Mouse (Mus musculus) frontal cortex, adult 2 months (tissue): ENCODE measurements around the gene Emilin3. TPM values are rescaled to one million over a fixed set of nuclear protein-coding genes. Genes with fewer than 3 reads are reported as not detected.
"Not testable (repeated sequence)": the region's sequence is repeated elsewhere in the genome, so short reads cannot be mapped to it uniquely, and the experiment has no call there.

Source experiments
- DNase-seq, 2 experiments: peaks; one replicate each; pipeline ENCODE4 v3.0.0; 2022; ENCODE audit warnings: low spot score in 1 of 2; ENCODE audit errors: extremely low spot score in 1 of 2
- polyA plus RNA-seq: library from polyadenylated mRNA; depleted of rRNA; stranded (reverse); fragments of >200 nt; gene quantifications from 2 replicates; pipeline ENCODE4 v1.2.3, GENCODE M21; 2012; rRNA removed

Gene Emilin3
- polyA plus RNA-seq, result 0.17 and 0.26 TPM in 2 replicates

DNA sequence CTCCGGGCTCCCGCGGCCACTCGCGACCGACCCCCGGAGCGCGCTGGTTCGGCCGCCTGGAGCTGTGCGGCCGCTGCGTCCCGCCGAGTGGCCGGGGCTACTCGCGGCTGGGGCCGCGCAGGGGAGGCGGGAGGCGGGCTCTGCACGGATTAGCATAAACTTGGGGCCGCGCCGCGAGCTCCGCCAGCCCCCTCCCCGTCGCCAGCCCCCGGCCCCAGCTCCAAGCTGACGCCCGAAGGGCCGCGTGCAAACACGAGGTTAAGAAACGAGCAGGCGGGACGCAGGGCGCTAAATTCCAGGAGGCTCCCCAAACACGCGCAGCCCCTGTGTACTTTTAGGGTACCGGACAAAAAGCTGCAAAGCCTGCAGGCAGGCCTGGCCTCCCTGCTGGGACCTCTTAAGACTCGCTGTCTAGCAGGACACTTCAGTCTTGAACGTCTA lies at the start of gene Emilin3:
Emilin3 (minus strand) TSS at position 98 of the 441 bp plus-strand sequence.
- no peak for DNase-seq

DNA sequence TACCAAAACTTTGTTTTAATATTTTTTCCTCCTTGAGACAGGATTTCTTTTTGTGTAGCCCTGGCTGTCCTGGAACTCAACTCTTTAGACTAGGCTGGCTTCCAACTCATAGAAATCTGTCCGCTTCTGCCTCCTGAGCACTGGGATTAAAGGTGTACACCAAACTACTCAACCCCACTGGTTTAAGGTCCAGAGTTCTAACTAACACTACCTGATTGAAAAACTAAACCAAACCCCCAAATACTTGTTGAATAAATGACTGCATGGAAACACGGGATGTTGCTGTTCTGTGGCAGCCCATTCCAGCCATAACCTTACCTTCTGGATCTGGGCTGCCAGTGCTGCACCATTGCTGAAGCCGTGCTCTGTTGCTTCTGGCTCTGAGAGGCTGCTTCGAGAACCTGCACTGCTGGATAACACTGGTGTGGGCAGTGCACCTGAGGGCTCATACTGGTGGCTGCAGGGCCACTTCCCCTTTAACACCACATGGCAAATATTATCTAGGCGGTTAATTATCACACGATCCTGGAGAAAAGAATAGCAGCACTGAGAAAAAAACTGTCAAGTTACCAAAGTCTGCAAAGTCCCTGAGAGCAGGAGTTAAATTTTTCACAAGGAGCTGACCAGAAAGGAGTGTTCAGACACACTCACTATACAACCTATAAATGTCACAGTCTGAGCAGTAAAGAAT lies 49.0 kb upstream of the Emilin3 start:
- DNase-seq, result no peak

DNA sequence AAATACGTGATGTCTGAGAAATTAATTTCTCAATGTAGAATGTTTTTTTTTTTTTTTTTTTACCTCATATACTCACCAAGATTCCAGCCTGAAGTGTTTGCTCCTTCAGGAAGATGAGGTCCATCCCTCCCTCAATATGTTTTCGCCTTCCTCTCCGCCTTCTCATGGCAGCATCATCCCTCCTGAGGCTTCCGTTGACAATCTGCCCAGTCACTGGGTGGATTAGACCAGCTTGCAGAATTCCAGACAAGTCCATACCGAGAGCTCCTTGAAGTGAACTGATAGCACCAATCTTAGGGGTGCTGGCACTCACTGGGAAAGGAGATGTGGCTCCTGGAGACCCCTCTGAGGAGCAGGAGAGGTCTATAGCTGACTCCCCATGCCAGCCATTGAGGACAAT lies 47.8 kb upstream of the Emilin3 start:
- DNase-seq, result no peak

DNA sequence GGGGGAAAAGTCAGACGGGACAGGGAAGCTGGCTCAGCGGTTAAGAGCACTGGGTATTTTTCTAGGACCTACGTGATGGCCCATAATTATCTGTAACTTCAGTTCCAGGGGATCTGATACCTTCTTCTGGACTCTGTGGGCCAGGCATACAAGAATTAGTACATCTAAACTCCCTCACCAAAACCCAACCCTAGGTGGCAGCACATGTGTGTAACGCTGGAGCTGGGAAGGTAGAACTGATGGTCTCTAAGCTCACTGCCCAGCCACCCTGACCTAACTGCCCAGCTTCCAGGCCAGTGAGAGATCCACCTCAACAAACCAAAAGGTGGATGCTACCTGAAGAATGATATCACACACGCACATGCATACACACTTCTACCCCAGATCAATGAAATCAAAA lies 46.6 kb upstream of the Emilin3 start:
- DNase-seq, result peak in 1 of 2 experiments; percentile 50

DNA sequence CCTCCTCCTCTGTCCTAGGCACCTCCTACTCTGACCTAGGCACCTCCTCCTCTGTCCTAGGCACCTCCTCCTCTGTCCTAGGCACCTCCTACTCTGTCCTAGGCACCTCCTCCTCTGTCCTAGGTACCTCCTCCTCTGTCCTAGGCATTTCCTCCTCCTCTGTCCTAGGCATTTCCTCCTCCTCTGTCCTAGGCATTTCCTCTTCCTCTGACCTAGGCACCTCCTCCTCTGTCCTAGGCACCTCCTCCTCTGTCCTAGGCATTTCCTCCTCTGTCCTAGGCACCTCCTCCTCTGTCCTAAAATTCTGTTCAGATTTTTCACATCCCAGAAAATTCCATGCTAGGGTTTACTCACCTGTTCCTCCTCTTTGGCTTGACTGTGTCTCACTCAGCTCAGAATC lies 45.7 kb upstream of the Emilin3 start:
- not testable (repeated sequence) for DNase-seq

DNA sequence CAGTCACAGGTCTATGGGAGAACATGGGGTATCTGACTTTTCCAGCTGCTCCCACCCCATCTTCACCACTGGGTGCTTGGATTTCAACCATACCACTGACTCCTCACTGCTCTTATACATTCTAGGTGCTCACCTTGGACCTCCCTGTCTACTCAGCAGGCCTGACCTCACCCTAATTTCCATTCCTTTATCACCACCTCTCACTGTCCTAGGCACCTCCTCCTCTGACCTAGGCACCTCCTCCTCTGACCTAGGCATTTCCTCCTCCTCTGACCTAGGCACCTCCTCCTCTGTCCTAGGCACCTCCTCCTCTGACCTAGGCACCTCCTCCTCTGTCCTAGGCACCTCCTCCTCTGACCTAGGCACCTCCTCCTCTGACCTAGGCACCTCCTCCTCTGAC lies 45.2 kb upstream of the Emilin3 start:
- not testable (repeated sequence) for DNase-seq

DNA sequence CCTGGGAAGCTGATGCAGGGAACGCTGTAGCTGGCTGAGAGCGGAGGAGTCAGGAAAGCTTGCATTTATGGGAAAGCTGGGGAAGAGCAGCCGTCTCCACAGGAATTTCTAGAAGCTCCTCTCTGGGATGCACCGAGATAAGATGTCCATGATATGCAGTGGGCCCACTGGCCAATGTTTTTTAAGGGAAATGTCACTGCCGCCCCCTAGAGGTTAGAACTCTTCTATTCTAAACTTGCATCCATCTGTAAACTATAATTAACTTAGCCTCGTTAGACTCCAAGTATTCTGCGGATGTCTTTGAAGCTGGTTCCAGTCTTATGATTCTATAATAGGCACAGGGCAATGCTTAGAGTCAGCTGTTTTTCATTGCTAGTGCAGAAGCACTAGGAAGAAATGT lies 43.2 kb upstream of the Emilin3 start:
- peak; percentile 54 to 79 for DNase-seq

DNA sequence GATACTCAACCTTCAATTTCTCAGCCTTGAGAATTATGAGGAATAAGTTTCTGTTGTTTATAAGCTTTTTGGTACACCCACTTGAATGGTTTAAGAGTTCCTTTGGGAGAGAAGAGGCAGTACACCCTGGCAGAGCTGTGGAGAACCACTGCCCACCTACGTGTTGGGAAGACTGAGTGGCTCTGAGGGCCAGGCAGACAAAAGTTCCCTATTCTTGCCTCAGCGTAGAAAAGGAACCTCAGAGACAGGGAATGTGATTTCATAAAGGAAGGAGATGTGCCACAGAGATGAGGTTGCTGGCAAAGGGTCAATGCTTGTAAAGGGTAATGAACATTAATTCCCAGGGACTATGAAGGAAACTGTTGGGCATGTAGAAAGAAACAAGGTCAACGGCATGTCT lies 42.4 kb upstream of the Emilin3 start:
- DNase-seq, result no peak

DNA sequence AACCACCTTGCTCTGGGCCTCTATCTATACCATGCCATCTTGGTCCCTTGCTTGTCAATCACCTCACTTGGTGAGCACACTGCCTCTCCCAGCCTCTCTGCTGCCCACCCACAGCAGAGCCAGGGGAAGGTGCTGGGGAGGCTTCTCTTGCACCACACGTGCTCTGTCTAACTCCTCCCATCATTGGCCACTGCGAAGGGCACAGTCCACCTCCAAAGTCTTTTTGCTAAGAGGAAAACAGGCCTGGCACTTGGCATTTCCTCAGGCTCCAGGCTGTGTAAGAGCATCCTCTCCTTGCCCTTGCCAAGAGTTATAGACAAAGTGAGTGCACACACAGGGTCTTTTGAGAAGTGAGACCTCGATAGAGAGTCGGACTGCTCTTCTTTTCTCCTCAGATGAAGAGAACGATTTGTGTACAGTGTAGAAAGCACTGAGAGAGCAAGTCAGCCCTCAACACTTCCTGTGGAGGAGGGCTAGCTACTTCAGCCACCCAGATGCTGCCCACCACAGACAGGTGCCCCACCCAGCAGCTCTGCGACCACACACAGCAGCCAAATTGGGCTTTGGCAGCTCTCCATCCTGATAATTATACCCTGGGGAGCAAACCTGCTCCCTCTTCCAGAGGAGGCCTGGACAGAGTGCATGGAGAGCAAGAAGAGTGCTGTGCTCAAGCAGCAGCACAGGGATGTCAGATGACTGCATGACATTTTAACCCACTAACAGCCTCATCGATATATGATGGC lies 41.2 kb upstream of the Emilin3 start:
- DNase-seq, result no peak

DNA sequence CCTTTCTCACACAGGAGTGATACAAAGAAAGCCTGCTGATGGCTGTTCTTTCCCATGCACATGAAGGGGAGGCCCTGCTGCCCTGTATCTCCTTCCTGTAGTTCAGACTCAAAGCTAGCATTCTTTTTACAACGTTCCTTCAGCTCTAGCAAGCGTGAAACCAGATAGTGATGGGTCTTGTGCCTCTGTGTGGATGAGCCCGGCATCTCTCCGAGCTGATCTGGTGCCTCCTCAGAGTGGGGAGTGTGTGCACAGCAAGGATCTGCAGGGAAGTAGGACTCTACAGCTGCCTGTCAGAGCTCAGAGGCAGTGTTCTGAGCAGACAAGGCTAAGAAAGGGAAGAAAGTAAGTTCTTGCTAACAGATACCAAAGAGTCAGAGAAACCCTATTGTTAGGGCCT lies 39.5 kb upstream of the Emilin3 start:
- DNase-seq, result no peak

DNA sequence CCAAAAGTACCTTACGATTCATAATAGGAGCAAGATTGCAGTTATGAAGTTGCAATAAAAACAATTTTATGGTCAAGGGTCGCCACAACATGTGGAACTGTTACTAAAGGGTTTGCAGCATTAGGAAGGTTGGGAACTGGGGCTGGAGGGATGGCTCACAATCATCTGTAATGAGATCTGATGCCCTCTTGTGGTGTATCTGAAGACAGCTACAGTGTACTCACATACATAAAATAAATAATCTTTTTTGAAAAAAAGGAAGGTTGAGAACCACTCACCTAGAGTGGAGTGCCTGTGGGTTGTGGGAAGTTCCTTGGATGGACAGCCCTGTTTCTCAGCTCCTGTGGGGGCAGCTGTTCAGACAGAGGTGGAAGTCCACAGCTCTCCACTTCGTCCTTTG lies 30.3 kb upstream of the Emilin3 start:
- no peak for DNase-seq

DNA sequence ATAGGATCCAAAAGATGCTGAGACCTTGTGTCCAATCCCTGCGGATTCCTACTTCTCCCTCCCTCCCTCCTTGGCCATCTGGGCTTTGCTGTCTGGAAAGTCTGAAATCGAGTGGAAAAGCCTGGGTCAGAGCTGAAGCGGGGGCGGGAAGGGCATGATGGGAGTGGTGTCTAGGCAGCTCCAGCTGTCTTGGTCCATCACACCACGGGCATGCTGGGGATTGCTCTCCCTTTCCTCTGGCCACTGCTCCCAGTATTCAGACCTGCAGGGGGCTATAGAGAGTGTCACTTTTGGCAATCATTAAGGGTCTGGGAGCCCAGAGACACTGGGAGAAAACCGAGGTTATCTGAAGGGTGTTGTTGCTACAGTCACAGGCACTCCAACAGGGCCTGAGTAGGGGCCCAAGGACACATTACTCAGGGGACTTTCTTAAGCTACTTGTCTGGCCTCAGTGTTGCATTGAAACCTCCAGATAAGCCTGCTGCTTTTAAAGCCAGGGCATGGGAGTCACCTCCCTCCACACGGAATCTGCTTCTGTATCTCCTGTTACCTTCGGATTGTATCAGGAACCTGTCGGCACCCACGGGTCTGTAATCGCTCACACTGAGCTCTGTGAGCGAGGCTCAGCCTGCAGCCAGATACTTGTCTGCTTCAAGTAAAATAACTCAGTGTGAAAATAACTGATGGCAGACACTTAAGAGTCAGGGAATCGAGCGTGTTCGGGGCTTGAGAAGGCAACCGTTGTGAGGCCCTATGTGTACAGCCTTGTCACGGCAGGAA lies 29.0 kb upstream of the Emilin3 start:
- DNase-seq, result no peak

DNA sequence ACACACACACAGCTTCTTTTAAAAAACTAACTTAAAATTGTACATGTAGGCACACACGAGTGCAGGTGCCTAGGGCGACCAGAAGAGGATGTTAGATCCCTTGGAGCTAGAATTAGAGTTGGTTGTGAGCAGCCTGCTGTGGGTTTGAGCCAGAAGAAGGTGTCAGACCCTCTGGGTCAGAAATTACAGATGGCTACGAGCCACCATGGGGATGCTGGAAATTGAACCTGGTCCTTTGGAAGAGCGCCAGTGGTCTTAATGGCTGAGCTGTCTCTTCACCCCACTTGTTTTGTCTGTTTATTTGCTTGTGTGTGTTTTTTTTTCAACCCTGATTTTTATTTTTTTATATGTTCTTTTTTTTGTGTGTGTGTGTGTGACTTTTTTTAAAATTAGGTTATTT lies 22.3 kb upstream of the Emilin3 start:
- no peak for DNase-seq

DNA sequence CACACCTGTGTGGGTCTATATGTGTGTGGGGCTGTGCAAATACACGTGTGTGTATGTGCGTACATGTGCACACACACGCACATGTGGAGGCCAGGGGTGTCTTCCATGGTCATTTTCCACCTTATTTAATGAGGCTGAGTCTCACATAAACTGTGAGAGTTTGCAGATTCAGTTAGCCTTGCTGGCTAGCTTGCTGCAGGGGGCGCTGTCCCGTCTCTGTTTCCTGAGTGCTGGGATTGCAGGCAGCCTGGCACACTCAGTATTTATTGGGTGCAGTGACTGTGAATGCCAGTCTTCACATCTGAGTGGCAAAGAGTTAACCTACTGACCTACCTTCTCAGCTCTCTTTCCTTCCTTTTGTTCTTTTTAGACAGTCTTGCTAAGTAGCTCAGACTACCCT lies 21.8 kb upstream of the Emilin3 start:
- no peak for DNase-seq

DNA sequence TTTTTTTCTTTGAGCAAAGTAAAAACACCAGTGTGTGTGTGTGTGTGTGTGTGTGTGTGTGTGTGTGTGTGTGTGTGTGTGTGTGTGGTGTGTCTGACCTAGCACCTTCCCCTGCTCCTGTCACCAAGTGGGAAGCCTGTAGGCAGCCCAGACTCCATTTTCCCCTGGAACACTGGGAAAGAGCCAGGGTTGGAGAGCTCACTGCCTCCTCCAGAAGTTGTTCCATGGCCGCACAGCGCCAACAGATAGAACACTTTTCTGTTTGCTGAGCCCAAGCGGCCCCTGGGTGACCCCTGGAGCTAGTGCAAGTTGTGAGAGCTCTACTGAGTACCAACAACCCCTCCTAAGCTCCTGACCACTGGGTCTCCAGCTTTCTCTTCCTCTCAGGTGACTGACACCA lies 20.9 kb upstream of the Emilin3 start:
- no peak for DNase-seq

DNA sequence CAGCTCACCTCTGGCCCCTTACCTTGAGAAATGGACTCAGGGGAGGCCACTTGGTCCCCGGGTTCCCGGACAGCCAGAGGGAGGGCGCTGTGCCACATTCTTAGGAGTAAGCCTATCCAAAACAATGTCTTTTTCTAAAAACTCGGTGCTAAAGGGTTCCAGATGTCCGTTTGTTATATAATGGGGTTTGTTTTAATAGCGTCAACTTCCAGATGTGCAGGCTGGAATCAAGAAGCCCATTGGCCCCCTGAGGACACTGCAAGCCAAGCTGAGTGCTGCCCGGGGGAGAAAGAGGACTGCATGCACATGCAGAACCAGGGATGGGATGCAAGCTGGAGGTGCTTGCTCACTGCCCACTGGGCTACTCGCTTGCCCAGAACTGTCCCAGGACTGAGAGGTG lies 20.2 kb upstream of the Emilin3 start:
- DNase-seq, result no peak

DNA sequence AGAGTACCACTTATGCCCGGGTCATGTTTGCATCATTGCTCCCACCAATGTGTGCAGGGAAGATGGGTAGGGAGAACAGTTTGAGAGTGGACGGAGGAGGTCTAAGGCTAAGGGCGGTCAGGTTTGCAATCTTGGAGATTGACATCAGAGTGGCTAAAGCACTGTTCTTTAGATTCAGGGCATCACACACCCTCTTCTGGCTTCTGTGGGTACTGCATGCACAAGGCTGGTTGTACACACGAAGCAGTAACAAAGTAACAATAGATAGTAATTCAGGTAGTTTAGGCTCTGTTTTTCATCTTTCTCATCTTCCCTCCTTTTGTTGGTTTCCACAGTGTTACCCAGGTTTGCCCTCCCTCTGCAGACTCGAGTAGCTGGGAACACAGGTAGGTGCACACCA lies 19.2 kb upstream of the Emilin3 start:
- DNase-seq, result no peak

DNA sequence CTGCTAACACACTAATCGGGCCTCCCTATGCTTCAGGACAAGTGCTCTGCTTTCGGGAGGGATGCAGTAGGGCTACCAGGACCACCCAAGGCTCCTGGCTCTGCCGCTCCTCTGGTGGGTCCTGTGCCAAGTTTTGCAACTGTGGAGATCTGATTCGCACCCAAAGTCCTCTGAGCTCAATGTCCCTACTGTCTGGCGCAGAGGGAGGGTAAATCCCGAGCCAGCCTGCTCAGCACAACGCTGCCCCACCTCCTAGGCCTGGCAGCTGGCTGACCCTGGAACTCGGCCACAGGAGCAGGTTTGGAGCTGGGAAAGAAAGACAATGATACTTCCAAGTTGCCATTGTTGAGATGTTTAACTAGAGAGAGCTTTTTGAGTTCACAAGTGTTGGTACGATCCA lies 13.1 kb upstream of the Emilin3 start:
- DNase-seq, result no peak

DNA sequence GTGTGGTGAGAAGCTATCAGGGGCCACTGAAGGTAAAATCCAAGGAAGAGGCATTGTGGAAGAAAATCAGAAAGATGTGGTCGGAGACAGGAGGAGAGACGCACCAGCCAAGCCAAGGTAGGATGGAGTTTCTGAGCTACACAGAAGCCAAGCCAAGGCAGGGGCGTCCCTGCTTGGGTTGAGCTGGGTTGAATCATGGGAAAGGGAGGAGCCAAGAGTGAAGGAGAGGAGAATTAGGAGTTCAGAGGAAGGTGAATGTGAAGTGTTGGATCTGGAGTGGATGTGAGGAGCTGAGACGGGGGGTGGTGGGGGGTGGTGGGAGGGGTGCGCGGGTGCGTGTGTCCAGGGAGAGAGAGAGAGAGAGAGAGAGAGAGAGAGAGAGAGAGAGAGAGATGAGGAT lies 9.2 kb upstream of the Emilin3 start:
- DNase-seq, result no peak

DNA sequence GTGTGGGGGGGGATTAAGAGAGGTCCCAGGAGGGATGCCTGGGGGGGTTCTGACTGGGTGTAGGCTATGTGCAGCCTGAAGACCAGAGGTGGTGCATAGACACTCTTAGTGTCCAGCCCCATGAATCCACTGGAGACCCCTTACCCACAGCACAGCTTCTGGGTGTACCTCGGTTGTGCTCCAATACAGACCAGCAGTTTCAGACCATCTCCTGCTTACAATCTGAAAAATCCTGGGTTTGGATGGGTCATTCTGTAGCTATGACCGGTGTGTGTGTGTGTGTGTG lies 6.7 kb upstream of the Emilin3 start:
- DNase-seq, result no peak

DNA sequence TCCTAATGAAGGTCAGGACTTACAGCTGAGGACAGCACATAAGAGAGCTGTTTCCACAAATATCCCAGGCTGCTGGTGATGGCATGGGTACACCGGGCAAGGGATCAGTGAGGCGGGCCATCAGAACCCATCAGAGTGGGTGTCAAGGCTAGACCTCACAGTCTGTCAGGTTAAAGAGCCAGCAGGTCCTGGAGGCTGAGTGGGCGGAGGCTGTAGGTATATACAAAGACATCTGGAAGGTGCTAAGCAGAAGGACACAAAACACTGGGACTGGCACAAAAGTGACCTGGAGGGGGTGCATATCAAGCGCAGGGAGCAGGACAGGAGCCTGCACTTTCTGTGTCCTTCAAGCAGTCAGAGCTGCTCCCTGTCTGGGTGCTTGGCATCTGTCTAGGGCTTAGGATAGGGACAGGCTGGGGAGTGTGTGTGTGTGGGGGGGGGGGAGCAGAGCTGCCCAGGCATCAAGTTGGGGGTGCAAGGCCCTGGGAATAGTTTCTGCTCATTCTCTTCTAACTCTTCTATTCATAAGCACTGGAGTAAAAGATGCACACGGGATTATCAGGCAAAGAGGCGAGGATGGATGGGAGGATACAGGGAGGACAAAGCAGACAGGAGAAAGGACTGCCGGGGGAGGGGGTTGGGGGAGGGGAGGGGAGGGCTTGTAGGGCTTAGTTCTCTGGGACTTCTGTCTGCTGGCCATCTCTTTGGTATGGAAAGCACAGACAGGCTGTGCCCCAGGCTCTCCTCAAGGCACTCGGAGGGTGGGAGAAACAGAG lies 6.2 kb upstream of the Emilin3 start:
- DNase-seq, result no peak
